ENCODE assay signal across 21 mouse cellular contexts in genomic region chr5:108636172-108636571, GRCm38 (mm10). TPM values are rescaled to one million over a fixed set of nuclear protein-coding genes. Genes with fewer than 3 reads are reported as not detected.
DNase-seq lines count a peak whose midpoint lies in the region; ATAC-seq and TF ChIP-seq lines count a peak whose summit lies in the region.
"Had no signal": no experiment of that assay in that cellular context is flagged by ENCODE, and none has a peak within 500 bp of the region (broad histone marks: within the 10 kb centered on the region; RNA-seq: fewer than 3 reads in every experiment).

No protein-coding gene starts in this region.

- no peak overlapping the region for H3K4me2 ChIP-seq in intestine, postnatal 0 days (replicated peaks; ENCODE audit: low read depth)
- H3K4me2 ChIP-seq: embryonic facial prominence, embryonic 15.5 days; forebrain, embryonic 15.5 days; heart, embryonic 12.5 days; hindbrain, embryonic 12.5 days had no signal

- peak; percentile 74 for ATAC-seq in common myeloid progenitor, adult 5-6 weeks (replicated peaks; ENCODE audit: low read depth, poor library complexity, severe bottlenecking)
- peak; percentile 89 for ATAC-seq in megakaryocyte progenitor cell, adult 5-6 weeks (replicated peaks; ENCODE audit: poor library complexity)
- no peak for ATAC-seq in intestine, postnatal 0 days
- ATAC-seq: activated CD4-positive, CD25-positive, alpha-beta regulatory T cell, adult 4 months; forebrain, embryonic 15.5 days; hindbrain, embryonic 16.5 days; inflammation-experienced regulatory T-cells, adult 6 months; Patski had no signal

- peak; percentile 29 for DNase-seq in A20 (ENCODE audit: low read depth, low spot score)
- DNase-seq in cerebellum, postnatal 25 days, result no peak
- no peak for DNase-seq in kidney, adult 11 months
- DNase-seq: adrenal gland, adult 2 months; adrenal gland, postnatal 25 days; cerebellum, adult 18-20 months; cerebellum, adult 9-11 months; embryo, embryonic 11 days; heart, postnatal 36 days had no signal

- no peaks in the 10 kb centered on the region for H3K9me3 ChIP-seq in intestine, postnatal 0 days (ENCODE audit: control insufficient read depth)
- H3K9me3 ChIP-seq: embryonic facial prominence, embryonic 15.5 days; forebrain, embryonic 15.5 days; heart, embryonic 12.5 days; hindbrain, embryonic 12.5 days had no signal

- H3K9ac ChIP-seq in intestine, postnatal 0 days (ENCODE audit: low read depth, low read length), result no peak overlapping the region
- H3K9ac ChIP-seq: embryonic facial prominence, embryonic 15.5 days; forebrain, embryonic 15.5 days; heart, embryonic 12.5 days; hindbrain, embryonic 12.5 days had no signal

- no peaks in the 10 kb centered on the region for H3K27me3 ChIP-seq in intestine, postnatal 0 days (replicated peaks; ENCODE audit: control insufficient read depth, insufficient read depth, low read length)
- H3K27me3 ChIP-seq: embryonic facial prominence, embryonic 15.5 days; forebrain, embryonic 15.5 days; heart, embryonic 12.5 days; hindbrain, embryonic 12.5 days; Patski had no signal

- peaks cover 12% of the 10 kb centered on the region; the same call in 1 of the 2 replicates for H3K36me3 ChIP-seq in intestine, postnatal 0 days (ENCODE audit: control insufficient read depth, insufficient read depth)

- TF ChIP-seq CTCF in intestine, postnatal 0 days (IDR thresholded peaks at IDR 0.05; ENCODE audit: low read depth), result no peak

- no peak overlapping the region for H3K4me3 ChIP-seq in intestine, postnatal 0 days (ENCODE audit: low read depth, low read length)
- H3K4me3 ChIP-seq: embryonic facial prominence, embryonic 15.5 days; forebrain, embryonic 15.5 days; heart, embryonic 12.5 days; hindbrain, embryonic 12.5 days had no signal

- H3K4me1 ChIP-seq in intestine, postnatal 0 days (replicated peaks; ENCODE audit: control insufficient read depth, insufficient read depth, low read length), result no peaks in the 10 kb centered on the region
- H3K4me1 ChIP-seq: embryonic facial prominence, embryonic 15.5 days; forebrain, embryonic 15.5 days; heart, embryonic 12.5 days; hindbrain, embryonic 12.5 days had no signal

- H3K27ac ChIP-seq in intestine, postnatal 0 days (ENCODE audit: low read depth, low read length), result no peak overlapping the region
- H3K27ac ChIP-seq: embryonic facial prominence, embryonic 15.5 days; forebrain, embryonic 15.5 days; hindbrain, embryonic 12.5 days had no signal

- 74% methylated on average over 4 of the region's 4 CpGs for WGBS in intestine, postnatal 0 days

RNA-seq across cellular contexts. Expression of gene Tmem175, which starts 6.6 kb away (rescaled TPM):
- total RNA-seq in common myeloid progenitor, adult 5-6 weeks (2017), result 17.2 and 19.9 TPM in 2 replicates
- 22.9 and 28.7 TPM in 2 replicates for total RNA-seq in megakaryocyte progenitor cell, adult 5-6 weeks (2015)
- 13.4 and 13.8 TPM in 2 replicates for total RNA-seq in megakaryocyte progenitor cell, adult 5-6 weeks (2017)
- polyA plus RNA-seq in intestine, postnatal 0 days (2015; fragmentation: Nextera tagmentation; extraction: Ambion mirVana), result 19.4 and 19.5 TPM in 2 replicates

RNA-seq across cellular contexts. Expression of gene Gak, which starts 6.6 kb away (rescaled TPM):
- total RNA-seq in common myeloid progenitor, adult 5-6 weeks (2017), result 102 and 105 TPM in 2 replicates
- total RNA-seq in megakaryocyte progenitor cell, adult 5-6 weeks (2015), result 69.6 and 74.6 TPM in 2 replicates
- 89.9 and 120 TPM in 2 replicates for total RNA-seq in megakaryocyte progenitor cell, adult 5-6 weeks (2017)
- 61.2 and 65.7 TPM in 2 replicates for polyA plus RNA-seq in intestine, postnatal 0 days (2015; fragmentation: Nextera tagmentation; extraction: Ambion mirVana)

RNA-seq across cellular contexts. Expression of gene Idua, which starts 24.0 kb away (rescaled TPM):
- total RNA-seq in common myeloid progenitor, adult 5-6 weeks (2017), result 6.6 and 12.9 TPM in 2 replicates
- 15.6 and 18.5 TPM in 2 replicates for total RNA-seq in megakaryocyte progenitor cell, adult 5-6 weeks (2015)
- 3.1 and 7.3 TPM in 2 replicates for total RNA-seq in megakaryocyte progenitor cell, adult 5-6 weeks (2017)
- 4.8 and 5.8 TPM in 2 replicates for polyA plus RNA-seq in intestine, postnatal 0 days (2015; fragmentation: Nextera tagmentation; extraction: Ambion mirVana)

RNA-seq across cellular contexts. Expression of gene Dgkq, which starts 33.3 kb away (rescaled TPM):
- 6.2 and 12.8 TPM in 2 replicates for total RNA-seq in common myeloid progenitor, adult 5-6 weeks (2017)
- 4.2 and 4.8 TPM in 2 replicates for total RNA-seq in megakaryocyte progenitor cell, adult 5-6 weeks (2015)
- 4.2 and 8.2 TPM in 2 replicates for total RNA-seq in megakaryocyte progenitor cell, adult 5-6 weeks (2017)
- 10.3 and 13.6 TPM in 2 replicates for polyA plus RNA-seq in intestine, postnatal 0 days (2015; fragmentation: Nextera tagmentation; extraction: Ambion mirVana)

RNA-seq across cellular contexts. Expression of gene Slc26a1, which starts 39.2 kb away (rescaled TPM):
- 3.9 and 5.1 TPM in 2 replicates for total RNA-seq in common myeloid progenitor, adult 5-6 weeks (2017)
- total RNA-seq in megakaryocyte progenitor cell, adult 5-6 weeks (2015), result 2.0 and 2.1 TPM in 2 replicates
- total RNA-seq in megakaryocyte progenitor cell, adult 5-6 weeks (2017), result 0.75 and 1.5 TPM in 2 replicates
- 1.9 and 2.1 TPM in 2 replicates for polyA plus RNA-seq in intestine, postnatal 0 days (2015; fragmentation: Nextera tagmentation; extraction: Ambion mirVana)
- total RNA-seq: gastrocnemius, adult 8-10 months; heart, postnatal 36 days had no signal
